Comparison of ENCODE assay signal across 16 mouse cellular contexts in the genomic region with DNA sequence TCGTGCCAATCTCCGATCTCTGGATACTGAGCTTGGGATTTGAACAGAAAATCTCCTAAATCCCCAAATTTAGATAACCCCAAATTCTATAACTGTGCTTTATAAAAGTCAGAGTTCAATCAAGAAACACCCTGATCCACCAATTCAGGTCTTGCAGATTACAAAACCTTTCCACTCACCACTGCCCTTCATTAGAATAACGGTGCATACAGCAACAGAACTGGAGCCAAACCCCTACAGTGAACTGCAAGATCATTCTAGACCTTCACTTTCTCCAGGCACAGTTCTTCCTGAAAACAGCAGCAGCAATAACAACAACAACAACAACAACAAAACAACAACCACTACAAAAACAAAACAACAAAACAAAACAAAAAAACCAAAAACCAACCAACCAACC. TPM values are rescaled to one million over a fixed set of nuclear protein-coding genes. Genes with fewer than 3 reads are reported as not detected.
"Had no signal": no experiment of that assay in that cellular context is flagged by ENCODE, and none has a peak within 500 bp of the region (broad histone marks: within the 10 kb centered on the region; RNA-seq: fewer than 3 reads in every experiment).

No protein-coding gene starts in this region.

- H3K36me3 ChIP-seq: kidney, embryonic 15.5 days; limb, embryonic 12.5 days; limb, embryonic 15.5 days; liver, embryonic 13.5 days; lung, embryonic 15.5 days; midbrain, embryonic 12.5 days; midbrain, embryonic 15.5 days; neural tube, embryonic 12.5 days; neural tube, embryonic 15.5 days had no signal

- H3K27me3 ChIP-seq: kidney, embryonic 15.5 days; limb, embryonic 12.5 days; limb, embryonic 15.5 days; liver, embryonic 13.5 days; lung, embryonic 15.5 days; midbrain, embryonic 12.5 days; midbrain, embryonic 15.5 days; neural tube, embryonic 12.5 days; neural tube, embryonic 15.5 days had no signal

- H3K4me3 ChIP-seq: kidney, embryonic 15.5 days; limb, embryonic 12.5 days; limb, embryonic 15.5 days; liver, embryonic 13.5 days; lung, embryonic 15.5 days; midbrain, embryonic 12.5 days; midbrain, embryonic 15.5 days; neural tube, embryonic 12.5 days; neural tube, embryonic 15.5 days had no signal

- ATAC-seq: midbrain, embryonic 15.5 days had no signal

- H3K27ac ChIP-seq: kidney, embryonic 15.5 days; limb, embryonic 12.5 days; limb, embryonic 15.5 days; liver, embryonic 13.5 days; lung, embryonic 15.5 days; midbrain, embryonic 12.5 days; midbrain, embryonic 15.5 days; neural tube, embryonic 12.5 days; neural tube, embryonic 15.5 days; stomach, postnatal 0 days had no signal

- H3K4me2 ChIP-seq: kidney, embryonic 15.5 days; limb, embryonic 12.5 days; limb, embryonic 15.5 days; liver, embryonic 13.5 days; lung, embryonic 15.5 days; midbrain, embryonic 12.5 days; midbrain, embryonic 15.5 days; neural tube, embryonic 12.5 days; neural tube, embryonic 15.5 days had no signal

- H3K4me1 ChIP-seq: kidney, embryonic 15.5 days; limb, embryonic 12.5 days; limb, embryonic 15.5 days; liver, embryonic 13.5 days; lung, embryonic 15.5 days; midbrain, embryonic 12.5 days; midbrain, embryonic 15.5 days; neural tube, embryonic 12.5 days; neural tube, embryonic 15.5 days had no signal

- H3K9ac ChIP-seq: kidney, embryonic 15.5 days; limb, embryonic 12.5 days; limb, embryonic 15.5 days; liver, embryonic 13.5 days; lung, embryonic 15.5 days; midbrain, embryonic 12.5 days; midbrain, embryonic 15.5 days; neural tube, embryonic 12.5 days; neural tube, embryonic 15.5 days had no signal

- H3K9me3 ChIP-seq: kidney, embryonic 15.5 days; limb, embryonic 12.5 days; limb, embryonic 15.5 days; liver, embryonic 13.5 days; lung, embryonic 15.5 days; midbrain, embryonic 12.5 days; midbrain, embryonic 15.5 days; neural tube, embryonic 12.5 days; neural tube, embryonic 15.5 days had no signal

RNA-seq across cellular contexts. Expression of gene Sell, which starts 25.0 kb away (rescaled TPM):
- total RNA-seq: left cerebral cortex, postnatal 14 days had no signal
- polyA plus RNA-seq: limb, embryonic 12.5 days; midbrain, embryonic 12.5 days had no signal

RNA-seq across cellular contexts. Expression of gene Selp, which starts 28.3 kb away (rescaled TPM):
- total RNA-seq: layer of hippocampus, adult 8-10 months; left cerebral cortex, adult 8-10 months; left cerebral cortex, postnatal 14 days had no signal
- polyA plus RNA-seq: limb, embryonic 12.5 days; midbrain, embryonic 12.5 days; midbrain, embryonic 15.5 days; neural tube, embryonic 12.5 days; neural tube, embryonic 15.5 days; stomach, embryonic 14.5 days had no signal

RNA-seq across cellular contexts. Expression of gene Sele, which starts 38.8 kb away (rescaled TPM):
- total RNA-seq: layer of hippocampus, postnatal 10 days; left cerebral cortex, postnatal 4 days had no signal
- polyA plus RNA-seq: liver, embryonic 13.5 days; midbrain, embryonic 12.5 days; midbrain, embryonic 15.5 days; neural tube, embryonic 12.5 days; neural tube, embryonic 15.5 days; stomach, embryonic 14.5 days had no signal
